Mouse (Mus musculus): ENCODE measurements around the gene Retreg3. TPM values are rescaled to one million over a fixed set of nuclear protein-coding genes. Genes with fewer than 3 reads are reported as not detected.
A peak's percentile ranks its signal among the peaks of the same experiment; 100 is the strongest.

Retreg3 gene
- polyA plus RNA-seq (2012; rRNA removed): 79.0 and 82.7 TPM in 2 replicates

DNA sequence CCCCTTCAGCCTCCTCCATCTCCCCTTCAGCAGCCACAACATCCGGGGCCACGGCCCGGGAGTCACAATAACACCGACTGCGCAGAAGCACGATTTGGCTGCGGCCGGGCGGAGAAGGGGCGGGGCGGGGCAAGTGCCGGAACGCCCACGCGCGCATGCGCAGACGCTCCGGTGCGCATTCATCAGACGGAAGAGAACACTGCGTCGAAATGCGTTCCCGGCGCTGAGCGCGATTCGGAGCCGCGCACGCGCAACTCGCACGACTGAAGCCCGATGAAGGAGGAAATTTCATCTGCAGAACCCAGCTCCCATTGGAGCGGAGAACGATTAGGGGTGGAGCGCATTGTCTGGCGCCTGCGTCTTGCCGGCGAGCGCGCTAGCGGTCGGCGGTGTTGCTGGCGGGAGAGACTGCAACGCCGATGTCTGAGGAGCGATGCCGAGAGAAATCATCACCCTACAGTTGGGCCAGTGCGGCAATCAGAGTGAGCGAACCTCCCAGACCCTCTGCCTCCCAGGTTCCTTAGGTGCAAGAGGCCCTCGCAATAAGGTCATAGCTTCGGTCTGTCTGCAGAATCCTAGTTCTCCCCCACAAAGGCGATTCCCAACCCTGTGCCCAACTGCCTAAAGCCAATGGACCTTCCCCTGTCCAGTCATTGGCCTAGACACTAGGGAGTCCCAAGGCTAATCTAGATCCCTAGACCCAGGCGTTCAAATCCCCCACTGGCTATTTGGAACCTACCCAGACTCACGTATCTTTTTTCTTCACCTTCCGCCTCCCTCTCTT lies at the start of gene Retreg3, which contains the start of gene Tubg1:
Gene Retreg3 (minus strand): TSS at position 133 of the 784 bp plus-strand sequence.
Gene Tubg1 (plus strand): TSS at position 178 of the 784 bp plus-strand sequence.
- peak; percentile 76; the same call in 1 of the 2 replicates for TF ChIP-seq POLR2A (IDR thresholded peaks at IDR 0.05; ENCODE audit: borderline replicate concordance, extremely low read depth, insufficient read depth, insufficient read length, poor library complexity, severe bottlenecking)
- TF ChIP-seq CTCF (IDR thresholded peaks at IDR 0.05; ENCODE audit: borderline replicate concordance, extremely low read depth, insufficient read depth, insufficient read length): no peak
- DNase-seq (ENCODE audit: low read depth): peak; percentile 100

GRCm38 (mm10) chr11:101168301-101168980 lies 48.7 kb upstream of the Retreg3 start:
- TF ChIP-seq CTCF (IDR thresholded peaks at IDR 0.05; ENCODE audit: borderline replicate concordance, extremely low read depth, insufficient read depth, insufficient read length): no peak
- no peak for TF ChIP-seq POLR2A (IDR thresholded peaks at IDR 0.05; ENCODE audit: borderline replicate concordance, extremely low read depth, insufficient read depth, insufficient read length, poor library complexity, severe bottlenecking)
- DNase-seq (ENCODE audit: low read depth): no peak

DNA sequence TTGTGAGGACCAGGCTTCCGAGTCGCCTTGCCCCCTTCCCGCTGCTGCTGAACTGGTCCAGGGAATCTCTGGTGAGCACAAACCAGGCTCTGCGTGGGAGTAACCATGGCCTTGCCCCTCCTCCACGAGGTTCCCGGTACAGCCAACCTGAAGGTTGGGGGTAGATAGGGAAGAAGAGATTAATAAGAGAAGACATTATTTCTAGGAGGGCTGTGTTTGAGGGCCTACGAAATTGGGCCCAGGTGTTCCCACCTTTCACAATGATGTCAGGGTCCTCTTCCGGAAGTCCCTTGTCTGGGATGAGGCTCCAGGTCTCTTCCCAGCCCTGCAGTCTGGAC lies 48.2 kb upstream of the Retreg3 start:
- no peak for DNase-seq (ENCODE audit: low read depth)

GRCm38 (mm10) chr11:101167211-101167962 lies 47.7 kb upstream of the Retreg3 start:
- TF ChIP-seq POLR2A (IDR thresholded peaks at IDR 0.05; ENCODE audit: borderline replicate concordance, extremely low read depth, insufficient read depth, insufficient read length, poor library complexity, severe bottlenecking) (no peak), CTCF (IDR thresholded peaks at IDR 0.05; ENCODE audit: borderline replicate concordance, extremely low read depth, insufficient read depth, insufficient read length) (no peak)
- DNase-seq (ENCODE audit: low read depth): no peak

More for the DNA sequence above, 48.2 kb upstream of the Retreg3 start:
- TF ChIP-seq CTCF (IDR thresholded peaks at IDR 0.05; ENCODE audit: borderline replicate concordance, extremely low read depth, insufficient read depth, insufficient read length) (no peak), POLR2A (IDR thresholded peaks at IDR 0.05; ENCODE audit: borderline replicate concordance, extremely low read depth, insufficient read depth, insufficient read length, poor library complexity, severe bottlenecking) (no peak)

DNA sequence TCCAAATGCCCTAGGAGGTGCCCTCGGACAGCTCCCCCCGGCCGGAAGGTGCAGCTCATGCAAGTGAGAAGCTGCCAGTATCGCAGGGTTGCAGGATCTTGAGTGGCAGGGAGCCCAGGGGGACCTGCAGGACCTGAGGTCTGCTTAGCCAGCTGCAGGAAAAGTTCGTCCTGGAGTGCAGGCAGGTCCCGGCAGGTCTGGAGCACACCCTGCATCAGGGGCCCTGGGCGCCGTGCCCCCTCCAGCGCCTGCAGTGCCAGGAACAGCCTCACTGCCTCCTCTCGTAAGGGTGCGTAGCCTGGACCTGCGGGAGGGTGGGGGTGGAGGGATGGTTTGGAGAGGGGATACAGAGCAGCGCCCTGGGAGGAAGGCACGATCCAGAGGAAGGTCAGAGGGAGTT lies 46.7 kb upstream of the Retreg3 start:
- TF ChIP-seq POLR2A (IDR thresholded peaks at IDR 0.05; ENCODE audit: borderline replicate concordance, extremely low read depth, insufficient read depth, insufficient read length, poor library complexity, severe bottlenecking) (no peak), CTCF (IDR thresholded peaks at IDR 0.05; ENCODE audit: borderline replicate concordance, extremely low read depth, insufficient read depth, insufficient read length) (no peak)
- no peak for DNase-seq (ENCODE audit: low read depth)

DNA sequence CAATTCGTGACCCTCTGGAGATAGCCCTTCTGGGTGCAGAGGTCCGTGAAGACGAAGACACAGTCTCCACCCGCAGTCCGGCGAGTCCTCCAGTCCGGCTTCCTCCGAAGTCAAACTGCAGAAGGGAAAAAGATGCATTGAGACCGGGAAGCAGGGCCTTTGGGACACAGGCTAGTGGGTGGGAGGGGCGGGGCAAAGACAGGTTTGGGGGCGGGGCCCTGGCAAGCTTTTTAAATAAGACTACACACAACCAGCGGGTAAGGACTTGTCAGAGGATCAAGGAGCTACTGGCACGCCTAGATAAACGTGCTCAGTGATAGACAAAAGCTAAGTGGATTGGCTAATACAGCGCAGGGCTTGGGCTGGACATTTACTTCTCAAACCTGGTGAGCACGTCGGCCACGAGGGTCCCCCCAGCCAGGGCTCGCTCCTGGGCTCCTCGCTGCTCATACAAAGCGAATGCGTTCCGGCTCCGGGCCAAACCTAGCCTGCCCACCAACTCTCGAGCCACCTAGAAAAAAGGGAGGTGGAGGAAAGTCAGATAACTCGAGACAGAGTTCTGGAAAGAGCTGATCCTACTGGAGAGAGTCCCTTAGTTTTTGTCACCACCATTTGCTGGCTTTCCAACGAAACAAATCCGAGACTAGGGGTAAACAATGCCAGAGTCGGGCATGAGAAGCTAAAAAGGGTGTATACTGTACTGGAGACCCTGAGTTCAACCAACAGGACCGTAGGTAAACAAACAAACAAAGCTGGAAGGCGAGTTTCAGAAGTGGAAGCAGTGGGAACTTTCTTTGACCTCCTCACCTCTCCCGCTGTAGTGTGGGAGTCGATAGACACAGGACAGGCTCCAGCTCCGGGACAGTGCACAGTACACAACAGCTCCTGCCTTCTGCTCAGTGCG lies 45.2 kb upstream of the Retreg3 start:
- no peak for DNase-seq (ENCODE audit: low read depth)
- no peak for TF ChIP-seq POLR2A (IDR thresholded peaks at IDR 0.05; ENCODE audit: borderline replicate concordance, extremely low read depth, insufficient read depth, insufficient read length, poor library complexity, severe bottlenecking)
- no peak for TF ChIP-seq CTCF (IDR thresholded peaks at IDR 0.05; ENCODE audit: borderline replicate concordance, extremely low read depth, insufficient read depth, insufficient read length)

DNA sequence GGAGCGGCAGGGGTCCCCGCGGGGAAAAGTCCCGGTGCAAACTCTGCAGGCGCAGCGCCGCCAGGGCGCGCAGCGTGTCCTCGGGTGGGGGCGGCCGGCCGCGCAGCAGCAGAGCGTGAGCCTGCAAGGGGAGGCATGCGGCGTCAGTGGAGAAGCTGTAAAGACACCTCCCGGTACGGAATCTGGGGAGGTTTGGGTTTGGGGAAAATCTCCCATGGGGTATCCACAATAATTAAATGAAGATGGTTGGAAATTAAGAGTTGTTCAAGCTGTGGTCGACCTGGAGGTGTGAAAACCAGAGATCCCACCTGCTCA lies 44.6 kb upstream of the Retreg3 start:
- DNase-seq (ENCODE audit: low read depth): no peak
- no peak for TF ChIP-seq POLR2A (IDR thresholded peaks at IDR 0.05; ENCODE audit: borderline replicate concordance, extremely low read depth, insufficient read depth, insufficient read length, poor library complexity, severe bottlenecking)
- TF ChIP-seq CTCF (IDR thresholded peaks at IDR 0.05; ENCODE audit: borderline replicate concordance, extremely low read depth, insufficient read depth, insufficient read length): no peak

- TF ChIP-seq CTCF (IDR thresholded peaks at IDR 0.05; ENCODE audit: borderline replicate concordance, extremely low read depth, insufficient read depth, insufficient read length) (no peak), POLR2A (IDR thresholded peaks at IDR 0.05; ENCODE audit: borderline replicate concordance, extremely low read depth, insufficient read depth, insufficient read length, poor library complexity, severe bottlenecking) (no peak)
- DNase-seq (ENCODE audit: low read depth): no peak
Measured at GRCm38 (mm10) chr11:101163476-101164350, 44.0 kb upstream of the Retreg3 start.

DNA sequence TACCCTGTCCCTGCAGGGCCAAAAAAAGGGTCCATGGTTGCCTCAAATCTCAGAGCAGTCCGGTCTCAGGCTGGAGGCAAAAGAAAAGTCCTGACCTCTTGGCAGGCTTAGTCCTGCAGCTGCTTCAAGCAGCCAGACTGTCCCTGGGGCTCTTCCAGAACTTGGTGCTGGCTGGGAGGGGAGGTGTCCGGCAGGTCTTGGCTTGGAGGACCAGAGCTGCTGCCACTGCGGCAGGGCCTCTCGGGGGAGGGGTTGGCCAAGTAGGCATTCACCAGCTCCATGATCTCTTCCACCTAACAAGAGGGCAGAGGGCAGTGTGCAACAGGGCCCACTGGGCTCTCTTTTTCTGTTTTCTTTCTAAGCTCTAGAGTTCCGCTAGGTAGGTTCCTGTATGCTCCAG lies 43.1 kb upstream of the Retreg3 start:
- TF ChIP-seq CTCF (IDR thresholded peaks at IDR 0.05; ENCODE audit: borderline replicate concordance, extremely low read depth, insufficient read depth, insufficient read length) (no peak), POLR2A (IDR thresholded peaks at IDR 0.05; ENCODE audit: borderline replicate concordance, extremely low read depth, insufficient read depth, insufficient read length, poor library complexity, severe bottlenecking) (no peak)
- no peak for DNase-seq (ENCODE audit: low read depth)

DNA sequence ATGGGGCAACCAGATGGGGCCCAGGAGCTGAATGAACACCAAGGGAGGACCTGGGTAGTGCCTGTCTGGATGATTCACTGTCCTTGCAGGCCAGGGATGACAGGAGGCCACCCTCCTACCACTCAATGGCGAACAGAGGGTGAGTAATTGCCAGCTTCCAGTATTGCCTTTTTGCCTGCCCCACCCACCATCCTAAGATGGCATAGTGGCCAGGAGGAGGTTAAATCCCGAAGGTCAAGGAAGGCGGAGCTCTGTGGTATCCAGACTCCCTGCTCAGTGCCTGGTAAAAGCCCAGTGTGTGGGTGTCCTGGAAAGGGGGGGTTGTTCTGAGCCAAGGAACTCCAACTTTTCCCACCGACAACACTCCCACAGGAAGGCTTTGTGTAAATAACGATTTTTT lies 42.6 kb upstream of the Retreg3 start:
- TF ChIP-seq POLR2A (IDR thresholded peaks at IDR 0.05; ENCODE audit: borderline replicate concordance, extremely low read depth, insufficient read depth, insufficient read length, poor library complexity, severe bottlenecking) (no peak), CTCF (IDR thresholded peaks at IDR 0.05; ENCODE audit: borderline replicate concordance, extremely low read depth, insufficient read depth, insufficient read length) (no peak)
- DNase-seq (ENCODE audit: low read depth): no peak
